Mouse (Mus musculus) layer of hippocampus, postnatal 25 days (tissue): ENCODE measurements around the gene Htra2. TPM values are rescaled to one million over a fixed set of nuclear protein-coding genes. Genes with fewer than 3 reads are reported as not detected.
A peak's percentile ranks its signal among the peaks of the same experiment; 100 is the strongest.

Experiments
- DNase-seq, 2 experiments: peaks; one replicate each; pipeline ENCODE4 v3.0.0; 2022; ENCODE audit warnings: mixed read lengths in 2 of 2, low spot score in 1 of 2; ENCODE audit errors: extremely low spot score in 1 of 2
- total RNA-seq, 2 experiments: library from RNA; stranded (reverse); gene quantifications; 2 replicates each; pipeline ENCODE4 v1.2.3; 2021

The Htra2 gene
- total RNA-seq = 10 to 100 TPM; 51.8 to 52.7 TPM

- peak in 1 of 2 experiments; percentile 29 for DNase-seq
Observed at GRCm38 (mm10) chr6:83054871-83055431, at the start of gene Htra2. Gene Htra2 (minus strand): TSS chr6:83055273.

DNA sequence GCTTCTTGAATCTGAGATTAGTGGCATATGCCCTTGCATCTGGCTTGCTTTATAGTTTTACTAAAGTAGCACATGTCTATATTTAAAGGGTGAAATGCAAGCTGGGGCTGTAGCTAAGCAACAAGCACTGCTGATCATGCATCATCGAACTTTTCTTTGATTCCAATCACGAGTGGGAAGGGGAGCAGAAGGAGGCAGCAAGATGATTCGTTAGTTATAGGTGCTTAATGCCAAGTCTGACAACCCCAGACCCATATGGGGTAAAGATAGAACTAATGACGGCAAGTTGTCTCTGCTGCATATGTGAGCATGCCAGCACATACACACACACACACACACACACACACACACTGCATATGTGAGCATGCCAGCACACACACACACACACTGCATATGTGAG, 49.1 kb upstream of the Htra2 start:
- DNase-seq = no peak

- no peak for DNase-seq
Observed at GRCm38 (mm10) chr6:83103130-83103650, 48.1 kb upstream of the Htra2 start.

DNA sequence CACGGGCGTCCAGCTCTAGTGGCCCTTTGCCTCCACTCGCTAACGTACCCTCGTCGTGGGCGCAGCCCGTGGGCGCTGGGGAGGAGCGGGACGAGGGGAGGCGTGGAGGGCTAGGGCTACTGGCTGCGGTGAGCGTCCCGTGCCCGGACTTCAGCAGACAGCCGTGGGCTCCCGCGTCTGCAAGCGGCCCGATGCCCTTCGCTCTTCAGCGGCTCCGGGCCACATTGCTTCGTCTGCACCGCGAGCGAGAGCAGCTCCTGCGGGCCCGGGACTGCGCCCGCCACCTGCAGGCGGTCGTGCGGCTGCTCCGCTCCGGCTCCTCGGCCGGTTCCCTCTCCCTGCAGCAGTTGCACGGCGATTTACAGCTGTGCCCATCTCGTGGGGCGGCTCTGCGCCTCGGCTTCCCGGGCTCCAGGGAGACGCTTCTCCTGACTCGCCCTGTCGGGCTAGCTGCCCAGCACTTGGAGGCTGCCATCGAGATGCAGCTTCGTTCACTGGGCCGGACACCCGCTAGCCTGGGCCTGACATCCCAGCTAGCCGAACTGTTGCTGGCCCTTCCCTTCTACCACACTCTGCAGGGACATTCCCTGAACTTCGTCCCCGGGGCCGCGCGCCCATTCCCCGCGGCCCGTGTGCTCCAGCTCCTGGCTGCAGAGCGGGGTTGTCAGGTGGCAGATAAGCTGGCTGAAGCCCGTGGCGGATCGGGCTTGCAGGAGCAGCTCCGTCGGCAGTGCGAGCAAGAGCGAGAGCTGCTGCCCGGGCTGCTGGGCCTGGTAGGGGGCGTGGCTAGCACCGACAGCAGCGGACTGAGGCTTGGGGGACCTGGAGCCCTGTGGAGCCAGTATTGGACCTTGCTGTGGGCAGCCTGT, 46.8 kb upstream of the Htra2 start:
- peak; percentile 43 to 55 for DNase-seq

GRCm38 (mm10) chr6:83101316-83101687, 46.2 kb upstream of the Htra2 start, which contains the start of the genes Ccdc142 and Gm42688:
Gene Ccdc142 (plus strand): TSS chr6:83101601.
Gene Gm42688 (plus strand): TSS chr6:83101617.
- peak; percentile 72 to 73 for DNase-seq

GRCm38 (mm10) chr6:83098411-83098810, 43.3 kb upstream of the Htra2 start:
- DNase-seq = no peak

DNA sequence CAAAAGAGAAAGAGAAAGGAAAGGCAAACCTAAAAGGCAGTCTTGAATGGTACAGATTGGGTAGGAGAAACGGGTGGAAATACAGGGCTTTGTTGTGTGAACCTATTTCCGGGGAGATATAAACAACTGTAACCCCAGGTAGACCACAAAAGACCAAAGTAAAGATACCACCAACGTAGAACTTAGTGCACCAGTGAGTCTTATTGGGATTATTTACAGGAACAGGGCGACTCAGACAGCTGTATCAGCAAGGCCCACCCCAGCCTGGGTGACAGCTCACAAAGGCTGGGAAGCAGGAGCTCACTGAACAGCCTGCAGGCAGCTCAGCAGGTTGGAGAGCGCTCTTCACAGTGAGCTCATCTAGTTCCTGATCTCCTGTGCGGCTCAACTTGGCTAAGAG, 40.9 kb upstream of the Htra2 start:
- no peak for DNase-seq

DNA sequence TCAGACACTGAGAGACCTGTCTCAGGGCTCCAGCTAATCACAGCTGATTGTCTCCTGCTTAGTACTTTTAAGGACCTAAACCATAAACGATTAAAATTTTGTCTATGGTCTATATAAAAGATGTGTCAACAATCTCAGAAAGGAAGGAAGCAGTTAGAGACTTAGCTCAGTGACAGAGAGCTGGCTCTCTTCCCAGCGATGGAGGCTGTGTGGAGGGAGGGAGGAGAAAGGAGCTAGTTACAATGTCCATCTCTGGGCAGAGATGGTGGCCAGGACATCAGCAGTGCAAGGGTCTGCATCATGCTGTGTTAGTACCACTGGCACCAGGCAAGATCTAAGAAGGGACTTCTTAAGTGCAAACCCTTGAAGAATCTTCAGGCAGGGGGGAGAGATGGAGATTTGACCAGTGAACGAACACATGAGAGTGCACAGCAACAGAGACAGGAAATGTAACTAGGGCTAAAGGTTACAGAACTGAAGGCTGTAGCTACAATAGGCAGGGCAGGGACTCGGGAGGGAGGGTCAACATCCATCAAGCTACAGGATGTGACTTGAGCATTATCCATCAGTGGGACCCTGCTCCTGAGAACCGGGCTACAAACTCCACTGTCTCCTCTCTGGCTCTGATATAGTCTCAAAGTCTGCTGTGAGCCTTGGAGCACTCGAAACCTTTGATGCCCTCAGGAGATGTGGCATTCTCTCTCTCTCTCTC, 37.5 kb upstream of the Htra2 start:
- no peak for DNase-seq

DNA sequence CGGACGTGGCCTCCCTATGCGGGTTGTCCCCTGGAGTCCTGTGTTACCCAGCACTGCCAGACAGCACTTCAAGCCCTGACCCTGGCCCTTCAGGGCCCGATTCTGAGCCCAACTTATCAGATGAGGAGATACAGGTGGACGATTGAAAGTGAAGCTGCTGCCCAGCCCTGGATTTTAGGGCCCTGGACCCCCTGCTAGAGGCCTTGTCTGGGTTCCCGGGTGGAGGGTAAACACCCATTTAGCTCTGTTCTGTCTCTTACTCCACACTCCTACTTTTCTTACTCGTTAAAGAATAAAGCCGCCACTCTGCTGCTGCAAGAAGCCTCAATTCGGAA, 32.8 kb upstream of the Htra2 start:
- DNase-seq = no peak

DNA sequence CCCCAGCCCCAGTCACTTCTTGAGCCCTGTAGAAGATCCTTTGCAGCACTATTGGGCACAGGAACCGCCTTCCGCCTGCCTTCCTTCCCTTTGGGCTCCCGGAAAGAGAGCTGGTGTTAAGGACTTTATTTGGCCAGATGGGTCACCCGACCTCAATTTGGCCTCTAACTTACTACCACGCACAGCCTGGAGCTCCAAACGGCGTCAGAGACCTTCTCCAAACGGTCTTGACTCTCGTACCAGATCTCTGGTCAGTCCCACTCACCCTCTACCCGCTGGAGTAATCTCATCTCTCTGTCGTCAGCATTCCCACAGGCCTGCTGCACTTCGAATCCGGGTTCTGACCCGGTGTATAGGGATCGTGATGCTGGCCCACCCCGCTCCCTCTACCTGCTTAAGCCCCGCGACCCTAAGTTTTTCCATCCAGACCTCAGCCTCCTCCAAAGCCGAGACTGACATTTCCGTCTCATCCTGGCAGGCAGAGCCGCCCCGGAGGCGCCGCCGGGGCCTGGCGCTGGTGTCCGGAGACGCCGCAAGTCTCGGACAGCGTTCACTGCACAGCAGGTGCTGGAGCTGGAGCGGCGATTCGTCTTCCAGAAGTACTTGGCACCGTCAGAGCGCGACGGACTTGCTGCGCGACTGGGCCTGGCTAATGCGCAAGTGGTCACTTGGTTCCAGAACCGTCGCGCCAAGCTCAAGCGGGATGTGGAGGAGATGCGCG, 32.3 kb upstream of the Htra2 start:
- DNase-seq = no peak

DNA sequence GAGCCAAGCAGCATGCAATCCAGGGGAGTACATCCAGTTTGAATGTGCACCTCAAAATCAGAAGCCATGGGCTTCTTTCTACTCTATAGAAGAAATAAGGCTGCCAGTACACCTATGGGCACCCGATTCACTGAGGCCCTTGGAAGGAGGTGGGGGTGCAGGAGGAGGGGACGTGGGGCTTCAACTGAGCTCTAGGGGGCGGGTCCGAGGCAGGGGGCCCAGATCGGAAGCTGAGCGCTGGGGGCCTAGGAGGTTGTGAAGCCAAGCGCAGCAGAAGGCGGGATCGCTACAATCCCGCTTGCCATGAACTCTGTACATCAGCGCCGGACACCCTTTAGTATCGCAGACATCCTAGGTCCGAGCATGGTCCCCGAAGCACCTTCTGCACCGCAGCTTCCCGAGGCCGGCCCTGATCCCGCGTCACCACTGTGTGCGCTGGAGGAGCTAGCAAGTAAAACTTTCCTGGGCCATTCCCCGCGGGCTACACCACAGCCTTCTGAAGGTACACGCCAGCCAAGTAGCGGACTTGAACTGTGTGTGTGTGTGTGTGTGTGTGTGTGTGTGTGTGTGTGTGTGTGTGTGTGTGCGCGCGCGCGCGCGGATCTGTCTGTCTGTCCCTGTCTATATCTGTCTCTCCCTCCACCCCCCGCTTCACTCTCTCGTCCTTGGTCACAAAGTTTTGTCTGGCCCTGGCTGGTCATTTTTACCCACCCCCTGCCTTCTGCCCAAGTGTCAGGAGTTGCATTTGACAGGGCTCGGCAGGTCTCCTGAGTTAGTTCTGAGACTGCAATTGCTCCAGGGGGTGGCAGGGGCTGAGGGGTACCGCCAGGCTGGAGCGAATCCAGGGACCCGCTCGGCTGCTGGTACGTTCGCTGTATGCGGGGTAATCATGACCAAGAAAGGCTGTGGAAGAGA, 31.3 kb upstream of the Htra2 start, which contains the start of gene Lbx2:
Gene Lbx2 (plus strand): TSS at position 247 of the 915 bp plus-strand sequence.
- DNase-seq = no peak

DNA sequence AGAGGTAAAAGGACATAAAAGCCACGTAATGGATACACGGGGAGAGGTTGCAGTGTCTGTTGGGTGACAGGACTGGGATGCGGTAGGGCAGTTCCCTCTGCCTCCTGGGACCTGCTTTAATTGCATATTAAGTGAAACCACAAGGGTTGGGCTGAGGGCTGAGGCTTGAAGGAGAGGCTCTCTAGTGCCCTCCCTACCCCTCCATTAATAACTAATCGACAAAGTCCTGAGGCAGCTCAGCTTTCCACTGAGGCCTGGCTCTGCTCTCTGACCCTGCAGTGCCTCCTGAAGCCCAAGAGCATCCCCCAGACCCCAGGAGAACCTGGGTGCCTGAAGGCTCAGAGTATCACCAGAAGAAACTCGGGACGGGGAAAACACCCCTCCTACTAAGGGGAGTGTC, 29.4 kb upstream of the Htra2 start:
- DNase-seq = no peak

DNA sequence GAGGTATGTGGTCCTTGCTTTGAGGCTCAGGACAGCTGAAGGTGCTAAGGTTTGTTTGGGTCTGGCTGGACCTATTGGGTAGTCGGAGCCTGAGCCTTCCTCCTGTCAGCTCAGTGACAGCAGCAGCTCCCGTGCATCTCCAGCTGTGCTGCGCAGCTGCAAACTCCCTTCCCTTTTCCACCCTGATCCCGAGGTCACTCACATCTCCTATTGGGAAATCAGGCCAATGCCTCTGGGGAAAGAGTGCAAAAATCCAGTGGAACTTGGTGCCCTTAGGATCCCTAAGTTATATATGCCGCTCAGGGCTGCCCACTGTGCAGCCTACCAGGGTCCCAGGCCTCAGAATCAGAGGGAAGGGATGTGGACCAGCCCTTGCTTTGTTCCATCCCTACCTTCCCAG, 28.4 kb upstream of the Htra2 start:
- DNase-seq = no peak

- no peak for DNase-seq
Observed at GRCm38 (mm10) chr6:83080210-83080609, 25.1 kb upstream of the Htra2 start.

DNA sequence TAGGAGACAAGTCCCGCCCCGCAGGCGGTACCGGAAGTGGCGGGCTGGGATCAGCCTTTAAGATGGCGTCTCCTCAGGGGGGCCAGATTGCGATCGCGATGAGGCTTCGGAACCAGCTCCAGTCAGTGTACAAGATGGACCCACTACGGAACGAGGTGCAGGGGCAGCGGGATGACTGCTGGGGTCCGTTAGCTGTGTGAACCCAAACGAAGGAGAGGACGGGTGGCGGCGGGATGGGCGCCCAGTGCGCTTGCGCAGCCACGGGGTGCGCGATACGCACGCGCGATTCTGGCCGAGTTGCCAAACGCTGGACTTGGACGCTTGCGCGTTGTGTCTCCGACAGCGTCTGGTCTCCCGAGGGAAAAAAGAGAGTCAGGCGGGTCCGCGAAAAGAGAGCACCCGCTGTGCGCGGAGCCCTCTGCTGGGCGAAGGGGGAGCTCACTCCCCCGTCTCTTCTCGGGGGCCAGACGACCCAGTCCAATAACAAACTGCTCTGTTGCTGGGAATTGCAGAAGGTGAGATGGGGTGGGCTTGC, 23.3 kb upstream of the Htra2 start:
- DNase-seq = peak; percentile 100

GRCm38 (mm10) chr6:83077630-83078323, 22.7 kb upstream of the Htra2 start, which contains the start of gene Pcgf1:
Gene Pcgf1 (plus strand): TSS chr6:83077869.
- DNase-seq = peak; percentile 39 to 50

GRCm38 (mm10) chr6:83074979-83075378, 19.9 kb upstream of the Htra2 start:
- no peak for DNase-seq

DNA sequence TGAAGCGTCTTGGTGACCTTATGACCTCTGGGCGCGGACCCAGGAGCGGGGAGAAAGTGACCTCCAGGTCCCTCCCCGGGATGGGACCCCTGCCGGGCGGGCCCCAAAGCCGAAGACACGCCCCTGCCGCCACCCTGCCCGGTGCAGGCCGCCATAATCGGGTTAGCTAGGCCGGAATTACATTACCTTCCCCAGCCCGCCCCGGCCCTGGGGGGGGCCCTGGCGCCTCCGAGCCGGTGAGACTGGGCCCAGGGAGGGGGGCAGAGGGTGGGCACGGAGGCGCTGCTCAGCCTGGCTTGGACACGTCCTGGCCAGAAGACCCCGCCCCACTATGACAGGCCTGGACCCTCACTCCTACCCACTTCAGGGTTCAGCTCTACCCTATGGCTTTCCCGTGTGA, 16.1 kb upstream of the Htra2 start:
- DNase-seq = no peak
